Mouse (Mus musculus) MEL (cell line): ENCODE data around the gene Slc16a8. TPM values are rescaled to one million over a fixed set of nuclear protein-coding genes. Genes with fewer than 3 reads are reported as not detected.

Source experiments
- DNase-seq: peaks from one replicate; pipeline ENCODE4 v3.0.0; 2011; ENCODE audit warnings: low read depth, low spot score
- H3K27ac ChIP-seq: 2 replicates; pipeline ENCODE4 v1.5.1; 2012; ENCODE audit warnings: low read depth, mild to moderate bottlenecking, control low read depth, low read length, moderate library complexity; ENCODE audit not compliant: control insufficient read depth
- H3K27me3 ChIP-seq, 2 experiments: fragments of 150-350 bp in 1 of 2; sonication (generic) in 1 of 2; 2 replicates each; pipeline ENCODE4 v1.6.1; 2012; ENCODE audit warnings: low read length in 2 of 2, mild to moderate bottlenecking in 2 of 2, improper control_type of control experiment in 1 of 2, moderate library complexity in 1 of 2; ENCODE audit not compliant: insufficient read depth in 2 of 2, control insufficient read depth in 1 of 2
- H3K36me3 ChIP-seq, 2 experiments: 2 replicates each; pipeline ENCODE4 v1.6.1; 2012 to 2014; ENCODE audit warnings: low read length in 2 of 2, improper control_type of control experiment in 1 of 2, inconsistent platforms in 1 of 2, mild to moderate bottlenecking in 1 of 2; ENCODE audit not compliant: insufficient read depth in 2 of 2, control insufficient read depth in 1 of 2
- H3K4me1 ChIP-seq, 2 experiments: fragments of 150-350 bp in 1 of 2; sonication (generic) in 1 of 2; 2 replicates each; pipeline ENCODE4 v1.6.1; 2012; ENCODE audit warnings: low read length in 2 of 2, improper control_type of control experiment in 1 of 2, mild to moderate bottlenecking in 1 of 2; ENCODE audit not compliant: insufficient read depth in 2 of 2, control insufficient read depth in 1 of 2
- H3K4me3 ChIP-seq, 2 experiments: fragments of 150-350 bp in 1 of 2; sonication (generic) in 1 of 2; 2 replicates each; pipeline ENCODE4 v1.5.1; 2012; ENCODE audit warnings: low read depth in 2 of 2, low read length in 2 of 2, mild to moderate bottlenecking in 2 of 2, moderate library complexity in 2 of 2, control low read depth in 1 of 2, improper control_type of control experiment in 1 of 2; ENCODE audit not compliant: control insufficient read depth in 1 of 2, insufficient read depth in 1 of 2
- H3K79me2 ChIP-seq: 2 replicates; pipeline ENCODE4 v1.6.1; 2012; ENCODE audit warnings: mild to moderate bottlenecking, low read length, moderate library complexity; ENCODE audit not compliant: control insufficient read depth, poor library complexity, insufficient read depth
- H3K9ac ChIP-seq: 2 replicates; pipeline ENCODE4 v1.6.1; 2012; ENCODE audit warnings: low read depth, mild to moderate bottlenecking, control low read depth, low read length, moderate library complexity; ENCODE audit not compliant: control insufficient read depth, poor library complexity, severe bottlenecking
- H3K9me3 ChIP-seq: fragments of 150-350 bp; sonication (generic); replicated peaks from 2 replicates; pipeline ENCODE4 v1.6.1; 2012; ENCODE audit warnings: mild to moderate bottlenecking, low read length, improper control_type of control experiment, moderate library complexity; ENCODE audit not compliant: insufficient read depth
- BHLHE40 ChIP-seq: IDR thresholded peaks from 2 replicates; pipeline ENCODE4 v1.6.1; 2012; ENCODE audit warnings: low read depth, mild to moderate bottlenecking, inconsistent platforms, low read length, improper control_type of control experiment, borderline replicate concordance
- CHD1 ChIP-seq: IDR thresholded peaks from 2 replicates; pipeline ENCODE4 v1.6.1; 2012; ENCODE audit warnings: low read depth, mild to moderate bottlenecking, inconsistent platforms, low read length, improper control_type of control experiment
- CHD2 ChIP-seq: IDR thresholded peaks from 2 replicates; pipeline ENCODE4 v1.6.1; 2011; ENCODE audit warnings: low read length, improper control_type of control experiment
- CTCF ChIP-seq, 3 experiments: IDR thresholded peaks in 2 of 3; conservative IDR thresholded peaks in 1 of 3; 2 replicates each; pipeline ENCODE4 v1.5.1; 2011 to 2012; ENCODE audit warnings: low read length in 3 of 3, low read depth in 2 of 3, mild to moderate bottlenecking in 2 of 3, improper control_type of control experiment in 1 of 3, inconsistent platforms in 1 of 3, mixed read lengths in 1 of 3, moderate library complexity in 1 of 3; ENCODE audit not compliant: control insufficient read depth in 1 of 3, insufficient read depth in 1 of 3, poor library complexity in 1 of 3, severe bottlenecking in 1 of 3
- E2F4 ChIP-seq: IDR thresholded peaks from 2 replicates; pipeline ENCODE4 v1.6.1; 2011; ENCODE audit warnings: low read depth, low read length, improper control_type of control experiment, borderline replicate concordance
- EP300 ChIP-seq, 2 experiments: IDR thresholded peaks; 2 replicates each; pipeline ENCODE4 v1.6.1; 2011; ENCODE audit warnings: improper control_type of control experiment in 2 of 2, low read length in 2 of 2, low read depth in 1 of 2, mild to moderate bottlenecking in 1 of 2
- ETS1 ChIP-seq: IDR thresholded peaks from 2 replicates; pipeline ENCODE4 v1.6.1; 2012; ENCODE audit warnings: low read depth, mild to moderate bottlenecking, inconsistent platforms, low read length, improper control_type of control experiment, moderate library complexity
- GABPA ChIP-seq: IDR thresholded peaks from 2 replicates; pipeline ENCODE4 v1.6.1; 2012; ENCODE audit warnings: low read depth, mild to moderate bottlenecking, inconsistent platforms, low read length, improper control_type of control experiment, moderate library complexity
- GATA1 ChIP-seq: IDR thresholded peaks from 2 replicates; pipeline ENCODE4 v1.6.1; 2011; ENCODE audit warnings: low read depth, low read length, improper control_type of control experiment
- HCFC1 ChIP-seq: IDR thresholded peaks from 2 replicates; pipeline ENCODE4 v1.6.1; 2012; ENCODE audit warnings: low read depth, mild to moderate bottlenecking, inconsistent platforms, low read length, improper control_type of control experiment, moderate library complexity
- JUND ChIP-seq: IDR thresholded peaks from 2 replicates; pipeline ENCODE4 v1.6.1; 2011; ENCODE audit warnings: low read depth, mild to moderate bottlenecking, improper control_type of control experiment, low read length
- KAT2A ChIP-seq: conservative IDR thresholded peaks from 2 replicates; pipeline ENCODE4 v1.6.1; 2012; ENCODE audit warnings: low read depth, low read length, improper control_type of control experiment, inconsistent platforms
- MAFK ChIP-seq: IDR thresholded peaks from 2 replicates; pipeline ENCODE4 v1.6.1; 2011; ENCODE audit warnings: low read depth, mild to moderate bottlenecking, low read length, improper control_type of control experiment, borderline replicate concordance
- MAX ChIP-seq: IDR thresholded peaks from 2 replicates; pipeline ENCODE4 v1.6.1; 2011; ENCODE audit warnings: low read length, improper control_type of control experiment
- MAZ ChIP-seq: IDR thresholded peaks from 2 replicates; pipeline ENCODE4 v1.6.1; 2012; ENCODE audit warnings: low read depth, mild to moderate bottlenecking, inconsistent platforms, low read length, improper control_type of control experiment
- MEF2A ChIP-seq: IDR thresholded peaks from 2 replicates; pipeline ENCODE4 v1.6.1; 2014; ENCODE audit warnings: low read depth, mild to moderate bottlenecking, inconsistent platforms, low read length, improper control_type of control experiment; ENCODE audit not compliant: poor library complexity, insufficient replicate concordance, severe bottlenecking; ENCODE audit errors: extremely low read depth
- MXI1 ChIP-seq: IDR thresholded peaks from 2 replicates; pipeline ENCODE4 v1.6.1; 2011; ENCODE audit warnings: mild to moderate bottlenecking, low read depth, low read length, improper control_type of control experiment
- MYB ChIP-seq: IDR thresholded peaks from 2 replicates; pipeline ENCODE4 v1.6.1; 2011; ENCODE audit warnings: mild to moderate bottlenecking, low read depth, low read length, improper control_type of control experiment
- MYC ChIP-seq: IDR thresholded peaks from 2 replicates; pipeline ENCODE4 v1.6.1; 2011; ENCODE audit warnings: low read depth, mild to moderate bottlenecking, low read length, improper control_type of control experiment, moderate library complexity
- NELFE ChIP-seq: IDR thresholded peaks from 2 replicates; pipeline ENCODE4 v1.6.1; 2011; ENCODE audit warnings: low read depth, low read length, improper control_type of control experiment
- NRF1 ChIP-seq: IDR thresholded peaks from 2 replicates; pipeline ENCODE4 v1.6.1; 2014; ENCODE audit warnings: low read depth, mild to moderate bottlenecking, inconsistent platforms, low read length, improper control_type of control experiment, moderate library complexity; ENCODE audit not compliant: poor library complexity, insufficient read depth, severe bottlenecking
- POLR2AphosphoS2 ChIP-seq: IDR thresholded peaks from 2 replicates; pipeline ENCODE4 v1.6.1; 2011; ENCODE audit warnings: low read length, improper control_type of control experiment
- POLR2AphosphoS5 ChIP-seq: IDR thresholded peaks from 2 replicates; pipeline ENCODE4 v1.6.1; 2012; ENCODE audit warnings: low read depth, borderline replicate concordance, mild to moderate bottlenecking, inconsistent platforms, low read length, moderate library complexity, mixed read lengths
- RAD21 ChIP-seq: IDR thresholded peaks from 2 replicates; pipeline ENCODE4 v1.6.1; 2011; ENCODE audit warnings: mild to moderate bottlenecking, low read depth, low read length, improper control_type of control experiment
- SIN3A ChIP-seq: IDR thresholded peaks from 2 replicates; pipeline ENCODE4 v1.6.1; 2012; ENCODE audit warnings: low read length, improper control_type of control experiment, inconsistent platforms
- SMC3 ChIP-seq: IDR thresholded peaks from 2 replicates; pipeline ENCODE4 v1.6.1; 2011; ENCODE audit warnings: low read depth, low read length, improper control_type of control experiment
- TBP ChIP-seq: IDR thresholded peaks from 2 replicates; pipeline ENCODE4 v1.8.0; 2011; ENCODE audit warnings: low read depth, low read length, improper control_type of control experiment
- TCF12 ChIP-seq: IDR thresholded peaks from 2 replicates; pipeline ENCODE4 v1.6.1; 2014; ENCODE audit warnings: low read depth, mild to moderate bottlenecking, inconsistent platforms, low read length, improper control_type of control experiment, moderate library complexity
- UBTF ChIP-seq: IDR thresholded peaks from 2 replicates; pipeline ENCODE4 v1.6.1; 2012; ENCODE audit warnings: low read depth, mild to moderate bottlenecking, inconsistent platforms, low read length, improper control_type of control experiment, moderate library complexity, borderline replicate concordance; ENCODE audit not compliant: insufficient read depth
- USF2 ChIP-seq, 2 experiments: IDR thresholded peaks; 2 replicates each; pipeline ENCODE4 v1.6.1; 2011 to 2012; ENCODE audit warnings: improper control_type of control experiment in 2 of 2, low read length in 2 of 2, borderline replicate concordance in 1 of 2, inconsistent platforms in 1 of 2, low read depth in 1 of 2, mild to moderate bottlenecking in 1 of 2; ENCODE audit not compliant: insufficient read depth in 1 of 2
- ZKSCAN1 ChIP-seq: IDR thresholded peaks from 2 replicates; pipeline ENCODE4 v1.6.1; 2012; ENCODE audit warnings: low read depth, mild to moderate bottlenecking, inconsistent platforms, low read length, improper control_type of control experiment, moderate library complexity
- ZNF384 ChIP-seq: IDR thresholded peaks from 2 replicates; pipeline ENCODE4 v1.6.1; 2012; ENCODE audit warnings: low read depth, mild to moderate bottlenecking, inconsistent platforms, low read length, improper control_type of control experiment
- polyA plus RNA-seq, 2 experiments: library from polyadenylated mRNA; stranded (reverse) in 1 of 2; unstranded in 1 of 2; fragments of >175 nt in 1 of 2; fragments of >200 nt in 1 of 2; gene quantifications; 2 replicates each; pipeline versions ENCODE4 v1.2.1 to v1.2.4; 2012; ENCODE audit warnings: low replicate concordance in 2 of 2, low read depth in 1 of 2; ENCODE audit not compliant: insufficient read length in 2 of 2, insufficient read depth in 1 of 2, missing spikeins in 1 of 2
- total RNA-seq: library from RNA; depleted of rRNA; stranded (reverse); fragments of 300-350 nt; gene quantifications from 2 replicates; pipeline ENCODE4 v1.2.3, GENCODE M21; 2012

The Slc16a8 gene
- total and polyA plus RNA-seq, 3 experiments: 0.15 to 0.47 TPM; not detected in 1

GRCm38 (mm10) chr15:79208758-79209439 is 45.7 kb downstream of the Slc16a8 start (continued):
- TF ChIP-seq ZNF384 (no peak), BHLHE40 (peak; percentile 50; the same call in 1 of the 2 replicates), MEF2A (no peak), ZKSCAN1 (no peak), USF2 (IDR thresholded peaks at IDR 0.05; ENCODE audit: borderline replicate concordance in 1 of 2, insufficient read depth in 1 of 2, low read depth in 1 of 2, low read length in 2 of 2) (peak in 1 of 2 experiments; percentile 53; a peak in 1 of 4 replicates), MXI1 (peak; percentile 89), CHD2 (no peak), NELFE (peak; percentile 84), NRF1 (no peak), HCFC1 (peak; percentile 79)

- Histone ChIP-seq H3K27ac (peak overlapping the region; percentile 30), H3K4me1 (peaks cover 6 to 11% of the 10 kb centered on the region in 2 experiments), H3K4me3 (no peak overlapping the region; a peak in 1 of 4 replicates), H3K9ac (peak overlapping the region; percentile 92), H3K79me2 (peaks cover 9% of the 10 kb centered on the region; the same call in 1 of the 2 replicates), H3K36me3 (peaks cover 0 to 7% of the 10 kb centered on the region in 2 experiments; a peak in 2 of 4 replicates), H3K9me3 (no peaks in the 10 kb centered on the region), H3K27me3 (no peaks in the 10 kb centered on the region)
- DNase-seq: no peak
- TF ChIP-seq MYB: no peak
- no peak for TF ChIP-seq ZNF384
- TF ChIP-seq NRF1: no peak
- no peak for TF ChIP-seq POLR2AphosphoS2
- no peak for TF ChIP-seq HCFC1
- TF ChIP-seq UBTF: no peak
- TF ChIP-seq SIN3A: no peak; the same call in 1 of the 2 replicates
- 0 out of 2 replicates have a peak, but pooled peaks have one; percentile 14 for TF ChIP-seq ETS1
- no peak for TF ChIP-seq GABPA
- TF ChIP-seq MXI1: no peak
- no peak for TF ChIP-seq MAFK
- no peak for TF ChIP-seq CHD1
- TF ChIP-seq MAZ: no peak
- no peak for TF ChIP-seq TBP
- peak; percentile 7 to 17; a peak in 1 of 4 replicates for TF ChIP-seq EP300 (IDR thresholded peaks at IDR 0.05; ENCODE audit: low read depth in 1 of 2, low read length in 2 of 2)
- no peak for TF ChIP-seq USF2 (IDR thresholded peaks at IDR 0.05; ENCODE audit: borderline replicate concordance in 1 of 2, insufficient read depth in 1 of 2, low read depth in 1 of 2, low read length in 2 of 2)
- TF ChIP-seq CTCF (IDR thresholded peaks at IDR 0.05 in 2 of 3, conservative IDR thresholded peaks at IDR 0.05 in 1 of 3; ENCODE audit: control insufficient read depth in 1 of 3, insufficient read depth in 1 of 3, low read depth in 2 of 3, low read length in 3 of 3, poor library complexity in 1 of 3, severe bottlenecking in 1 of 3): no peak
- TF ChIP-seq KAT2A: no peak
- no peak for TF ChIP-seq POLR2AphosphoS5
- no peak; the same call in 1 of the 2 replicates for TF ChIP-seq MAX
- no peak for TF ChIP-seq MYC
- TF ChIP-seq RAD21: no peak
- TF ChIP-seq SMC3: no peak
- peak; percentile 4; the same call in 1 of the 2 replicates for TF ChIP-seq GATA1
- TF ChIP-seq BHLHE40: no peak
- no peak for TF ChIP-seq E2F4
- TF ChIP-seq JUND: no peak
- TF ChIP-seq ZKSCAN1: peak; percentile 49; the same call in 1 of the 2 replicates
- no peak for TF ChIP-seq TCF12
These were observed 46.4 kb downstream of the Slc16a8 start for GRCm38 (mm10) chr15:79208211-79208610.
